Mouse (Mus musculus): ENCODE measurements around the gene B4galnt4.

The B4galnt4 gene

DNA sequence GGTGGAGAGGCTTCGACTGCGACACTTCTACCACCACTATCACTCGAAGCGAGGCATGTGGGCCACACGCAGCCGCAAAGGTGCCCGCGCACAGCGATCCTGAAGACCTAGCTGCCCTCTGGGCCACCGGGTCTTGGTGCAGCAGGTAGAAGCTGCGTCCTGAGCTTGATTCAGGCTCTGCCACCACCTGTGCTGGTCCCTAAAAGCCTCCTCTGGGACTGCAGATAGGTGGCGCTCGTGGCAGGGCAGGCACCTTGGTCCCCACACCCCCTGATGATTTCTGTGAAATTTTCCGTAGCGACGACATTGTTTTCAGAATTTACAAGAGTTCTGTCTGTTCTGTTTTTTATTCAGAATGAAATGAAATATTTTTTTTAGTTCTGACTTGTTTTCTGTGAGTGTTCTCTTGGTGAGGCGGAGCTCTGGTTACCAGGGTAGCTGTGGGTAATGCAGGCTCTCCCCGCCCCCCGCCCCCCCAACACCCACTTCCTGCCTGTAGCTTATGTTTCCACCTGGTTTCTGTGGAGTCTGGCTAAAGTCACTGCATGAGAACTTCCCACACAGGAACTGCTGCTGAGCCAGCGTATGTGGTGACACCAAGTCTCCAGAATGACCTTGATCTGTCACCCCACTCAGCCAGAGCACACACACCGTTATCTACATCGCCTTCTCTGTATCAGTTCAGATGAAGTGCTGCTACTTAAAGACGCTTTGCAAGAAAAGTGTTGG lies 11.3 kb downstream of the B4galnt4 start:
- peak; percentile 58 for DNase-seq

DNA sequence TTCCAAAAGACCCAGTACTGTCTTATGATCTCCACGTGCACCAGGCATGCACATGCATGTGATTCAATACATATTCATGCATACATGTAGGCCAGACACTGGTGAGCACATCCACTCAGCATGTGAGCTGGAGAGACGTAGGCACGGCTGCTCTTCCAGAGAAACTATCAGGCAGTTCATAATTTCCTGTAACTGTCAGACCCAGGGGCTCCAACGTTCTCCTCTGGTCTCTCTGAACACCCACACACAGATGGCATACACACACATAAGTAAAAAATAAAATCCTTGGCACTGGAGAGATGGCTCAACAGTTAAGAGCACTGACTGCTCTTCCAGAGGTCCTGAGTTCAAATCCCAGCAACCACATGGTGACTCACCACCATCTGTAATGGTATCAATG lies 12.9 kb downstream of the B4galnt4 start:
- no peak for DNase-seq

DNA sequence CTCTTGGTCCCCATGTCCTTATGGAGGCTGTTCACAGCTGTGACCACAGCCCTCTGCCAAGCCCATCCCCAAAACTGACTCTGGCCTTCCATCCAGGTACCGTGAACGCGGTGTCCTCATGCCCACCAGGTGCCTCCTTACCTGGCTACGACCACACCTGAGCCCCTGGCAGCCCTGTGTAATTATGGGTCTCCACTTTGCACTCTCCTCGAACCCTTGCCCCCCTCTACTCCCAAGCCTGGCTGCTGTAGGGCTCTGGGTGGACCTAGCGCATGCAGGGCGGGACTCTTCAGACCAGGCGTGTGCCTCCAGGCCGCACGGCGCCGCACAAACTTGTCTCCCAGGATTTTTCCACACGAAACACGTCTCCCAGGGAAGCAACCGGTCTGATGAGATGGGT lies 16.9 kb downstream of the B4galnt4 start, which contains the start of gene Pkp3:
TSS of gene Pkp3 (plus strand) at position 378 of the 400 bp plus-strand sequence.
- DNase-seq, result no peak

DNA sequence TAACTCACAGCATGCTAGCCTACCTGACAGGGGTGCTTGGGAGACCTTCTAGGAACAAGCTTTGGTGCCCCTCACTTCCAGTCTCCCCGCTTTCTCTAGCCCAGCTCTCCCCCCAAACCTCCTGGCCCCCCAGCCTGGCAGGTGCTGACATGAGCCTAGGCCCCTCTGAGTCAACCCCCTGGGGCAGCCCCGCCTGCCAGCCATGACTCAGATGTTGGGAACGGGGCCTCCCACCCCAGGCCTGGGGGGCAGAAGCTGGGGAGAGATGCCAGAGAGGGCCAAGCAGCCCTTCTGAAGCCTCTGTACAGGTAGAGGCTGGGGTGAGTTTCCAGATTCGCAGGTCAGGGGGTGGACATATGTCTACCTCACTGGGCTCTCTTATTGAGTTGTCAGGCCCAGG lies 18.0 kb downstream of the B4galnt4 start:
- DNase-seq, result no peak

DNA sequence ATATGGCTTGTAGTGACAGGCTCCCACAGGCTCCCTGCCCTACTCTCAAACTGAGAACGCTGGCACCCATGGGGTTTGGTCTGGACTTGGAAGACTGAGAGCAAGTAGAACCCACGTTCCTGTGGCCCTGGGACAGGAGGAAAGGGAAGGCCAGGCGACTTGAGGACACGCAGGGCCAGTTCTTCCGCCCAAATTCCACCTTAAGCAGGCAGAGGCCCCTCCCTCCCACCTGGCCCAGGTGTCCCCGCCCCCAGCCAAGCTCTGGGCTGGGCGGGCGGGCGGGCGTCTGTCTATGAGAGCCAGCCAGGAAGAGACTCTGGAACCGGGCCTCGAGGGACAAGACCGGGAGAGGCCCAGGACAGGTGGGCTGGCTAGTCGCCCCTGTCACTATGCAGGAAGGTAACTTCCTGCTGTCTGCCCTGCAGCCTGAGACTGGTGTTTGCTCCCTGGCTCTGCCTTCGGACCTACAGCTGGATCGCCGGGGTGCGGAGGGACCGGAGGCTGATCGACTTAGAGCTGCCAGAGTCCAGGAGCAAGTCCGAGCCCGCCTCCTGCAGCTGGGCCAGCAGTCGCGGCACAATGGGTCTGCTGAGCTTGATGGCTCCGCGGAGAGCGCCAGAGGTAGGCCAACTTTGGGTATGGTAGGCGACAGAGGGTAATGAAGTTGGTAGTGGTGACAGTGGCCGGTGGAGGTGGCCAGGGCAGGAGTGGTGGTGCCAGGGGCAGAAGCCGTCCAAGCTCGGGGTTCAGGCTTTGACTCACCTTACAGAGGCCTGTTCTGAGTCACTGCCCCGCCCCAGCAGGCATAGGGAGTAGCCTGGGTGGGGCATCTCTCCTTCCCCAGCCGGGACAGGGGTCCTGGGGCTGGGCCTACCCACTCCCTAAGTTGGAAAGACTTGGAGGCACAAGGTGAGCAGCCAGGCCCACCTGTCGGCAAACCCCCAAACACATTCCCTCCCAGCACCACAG lies 18.9 kb downstream of the B4galnt4 start:
- peak; percentile 65 for DNase-seq

DNA sequence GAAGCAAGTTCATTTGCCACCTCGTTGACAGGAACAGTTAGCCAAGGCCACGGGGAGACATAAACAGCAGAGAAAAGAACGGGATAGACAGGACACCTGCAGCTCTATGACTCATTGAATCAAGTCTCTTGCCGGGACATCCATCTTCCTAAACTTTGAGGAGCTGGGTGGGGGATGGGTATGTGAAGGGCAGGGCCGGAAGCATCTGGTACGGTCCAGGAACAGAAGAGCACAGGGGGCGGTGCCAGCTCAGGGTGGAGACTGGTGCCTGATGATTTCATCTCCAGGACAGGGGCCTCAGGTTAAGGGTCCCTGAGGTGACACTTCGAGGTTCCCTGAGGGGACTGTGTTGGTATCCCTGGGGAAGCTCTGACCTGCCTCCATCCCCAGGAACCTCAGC lies 27.0 kb downstream of the B4galnt4 start:
- DNase-seq, result peak; percentile 39

DNA sequence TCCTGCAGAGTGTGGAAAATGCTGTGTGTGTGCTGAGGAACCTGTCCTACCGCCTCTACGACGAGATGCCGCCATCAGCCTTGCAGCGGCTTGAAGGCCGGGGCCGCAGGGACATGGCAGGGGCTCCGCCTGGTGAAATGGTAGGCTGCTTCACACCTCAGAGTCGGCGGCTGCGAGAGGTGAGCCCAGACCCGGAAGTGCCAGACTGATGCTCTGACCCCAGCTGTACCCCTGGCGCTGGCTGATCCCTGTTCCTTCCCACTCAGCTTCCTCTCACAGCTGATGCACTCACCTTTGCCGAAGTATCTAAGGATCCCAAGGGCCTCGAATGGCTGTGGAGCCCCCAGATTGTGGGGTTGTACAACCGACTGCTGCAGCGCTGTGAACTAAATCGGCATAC lies 27.6 kb downstream of the B4galnt4 start:
- DNase-seq, result peak; percentile 18

DNA sequence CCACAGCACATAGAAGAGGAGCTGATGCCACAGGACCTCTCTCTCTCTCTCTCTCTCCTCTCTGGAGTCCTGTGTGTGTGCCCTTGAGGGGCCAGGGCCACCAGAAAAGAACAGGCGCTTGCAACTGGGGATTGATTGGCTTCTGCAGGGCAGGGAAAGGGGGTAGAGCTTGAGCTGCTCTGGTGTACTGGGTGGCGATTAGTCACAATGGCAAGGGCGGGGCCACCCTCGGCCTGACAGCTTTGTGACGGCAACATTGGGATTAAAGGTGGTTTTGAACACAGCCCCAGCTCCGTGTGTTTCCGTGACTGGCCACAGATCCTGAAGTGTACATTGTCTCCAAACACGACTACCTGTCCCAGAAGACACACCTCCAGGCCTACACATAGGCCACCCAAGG lies 29.3 kb downstream of the B4galnt4 start:
- no peak for DNase-seq

DNA sequence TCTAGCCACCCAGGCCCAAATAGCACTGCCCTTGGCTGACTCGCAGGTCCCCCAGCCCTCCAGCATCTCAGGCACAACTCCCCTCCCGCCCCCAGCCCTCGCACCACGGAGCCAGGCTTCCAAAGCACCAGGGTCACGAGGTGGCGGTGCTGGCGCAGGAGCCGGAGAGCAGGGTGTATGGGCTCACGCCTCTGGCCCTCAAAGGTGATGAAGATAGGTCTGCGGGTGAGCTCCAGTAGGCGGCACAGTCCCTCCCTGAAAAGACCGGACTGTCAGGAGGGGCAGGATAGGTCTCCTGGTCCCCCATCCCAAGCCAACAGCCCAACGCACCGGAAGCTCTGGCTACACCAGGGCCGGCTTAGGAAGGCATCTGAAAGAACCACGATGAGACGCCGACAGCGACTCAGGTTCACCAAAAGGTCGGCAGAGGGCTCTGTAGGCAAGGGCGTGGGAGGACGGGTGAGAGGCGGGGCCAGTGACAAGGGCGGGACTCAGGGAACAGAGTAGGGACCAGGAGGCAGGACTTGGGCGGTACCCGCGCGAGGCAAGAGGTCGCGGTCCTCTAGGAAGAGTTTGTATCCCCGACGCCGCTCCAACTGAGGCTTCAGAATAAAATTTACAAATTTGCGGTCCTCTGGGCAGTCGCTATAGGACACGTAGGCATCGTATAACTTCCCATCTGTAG lies 31.3 kb downstream of the B4galnt4 start:
- peak; percentile 91 for DNase-seq

DNA sequence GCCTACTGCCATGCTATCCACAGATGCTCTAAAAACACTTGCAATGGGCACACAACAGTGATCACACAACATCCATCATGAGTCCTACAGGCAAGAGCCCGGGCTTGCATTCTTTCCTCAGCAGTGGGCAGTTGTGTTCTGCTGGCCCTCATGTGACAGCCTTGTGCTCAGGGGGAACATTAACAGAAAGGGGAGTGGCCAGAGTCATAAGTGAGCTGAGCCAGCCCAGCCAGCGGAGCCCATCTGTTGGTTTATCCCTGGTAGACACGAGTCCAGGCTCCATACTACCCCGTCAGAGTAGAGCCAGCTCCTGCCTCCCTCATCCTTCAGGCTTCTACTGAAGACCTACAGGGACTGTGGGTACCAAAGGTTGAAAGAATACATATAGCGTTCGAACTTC lies 33.0 kb downstream of the B4galnt4 start:
- DNase-seq, result peak; percentile 75

DNA sequence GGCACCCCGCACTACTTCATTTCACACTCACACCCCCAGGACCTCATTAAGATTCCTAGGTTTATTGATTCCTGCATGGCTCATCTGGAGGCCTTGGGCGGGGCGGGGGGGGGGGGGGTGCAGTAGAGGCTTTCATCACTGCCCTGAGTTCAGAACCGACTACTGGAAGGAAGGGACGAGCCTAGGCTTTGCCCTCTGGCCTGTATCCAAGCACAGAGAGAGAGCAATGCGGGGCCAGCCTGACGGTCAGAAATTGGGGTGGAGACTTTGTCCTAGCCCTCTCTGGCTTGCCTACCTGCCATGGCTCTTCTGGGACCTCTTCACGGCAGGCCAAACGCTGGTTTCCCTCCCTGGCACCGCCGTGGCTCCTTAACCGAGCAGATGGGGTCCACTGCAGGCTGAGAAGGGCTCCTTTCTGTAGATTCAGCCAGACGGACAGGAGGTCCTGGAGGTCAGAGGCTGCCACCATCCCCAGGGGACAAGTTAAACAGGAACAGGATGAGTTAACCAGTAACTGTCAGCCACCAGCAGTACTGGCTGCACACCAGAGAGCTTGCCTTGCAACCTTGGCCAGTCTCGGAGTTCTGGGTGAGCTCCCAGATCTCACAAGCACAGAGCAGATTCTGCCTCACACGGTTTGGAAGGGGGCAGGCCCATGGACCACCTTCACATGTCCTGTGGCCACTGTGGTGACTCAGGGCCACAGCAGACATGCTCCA lies 33.7 kb downstream of the B4galnt4 start:
- peak; percentile 75 for DNase-seq

DNA sequence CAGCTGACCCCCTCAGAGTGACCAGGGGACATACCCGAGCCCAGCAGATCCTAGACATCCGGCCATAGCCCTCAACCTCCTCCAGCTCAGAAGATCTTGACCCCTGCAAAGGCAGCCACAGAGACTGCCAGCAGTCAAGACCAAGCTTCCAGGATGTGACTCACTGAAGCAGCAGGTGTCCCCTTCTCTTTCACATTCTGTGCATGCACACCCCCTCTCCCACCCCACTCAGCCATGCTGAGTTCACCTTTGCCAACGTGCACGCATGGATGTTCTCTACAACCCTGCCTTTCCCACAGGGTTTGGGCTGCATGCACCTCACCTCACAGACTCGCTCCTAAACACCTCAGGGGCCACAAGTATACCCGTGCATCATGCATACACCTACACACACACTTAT lies 35.1 kb downstream of the B4galnt4 start:
- peak; percentile 24 for DNase-seq

DNA sequence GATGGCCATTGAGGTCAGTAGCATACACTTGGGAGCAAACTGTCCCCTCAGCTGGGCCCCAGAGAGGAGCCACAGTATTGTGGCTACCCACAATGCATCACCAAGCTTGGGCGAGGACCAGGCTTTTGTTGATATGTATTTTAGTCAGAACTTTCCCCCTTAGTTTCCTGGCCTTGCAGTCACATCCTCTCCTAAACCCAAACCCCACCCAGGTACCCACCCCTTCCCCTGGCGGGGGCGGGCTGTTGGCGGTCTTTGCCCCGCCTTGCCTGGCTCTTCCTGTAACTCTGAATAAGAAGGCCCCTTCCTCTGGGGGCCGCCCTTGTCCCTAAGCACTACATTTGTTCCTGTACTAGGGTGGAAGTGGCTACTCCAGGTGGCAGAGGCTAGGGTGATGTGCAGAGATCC lies 35.7 kb downstream of the B4galnt4 start:
- DNase-seq, result peak; percentile 80

DNA sequence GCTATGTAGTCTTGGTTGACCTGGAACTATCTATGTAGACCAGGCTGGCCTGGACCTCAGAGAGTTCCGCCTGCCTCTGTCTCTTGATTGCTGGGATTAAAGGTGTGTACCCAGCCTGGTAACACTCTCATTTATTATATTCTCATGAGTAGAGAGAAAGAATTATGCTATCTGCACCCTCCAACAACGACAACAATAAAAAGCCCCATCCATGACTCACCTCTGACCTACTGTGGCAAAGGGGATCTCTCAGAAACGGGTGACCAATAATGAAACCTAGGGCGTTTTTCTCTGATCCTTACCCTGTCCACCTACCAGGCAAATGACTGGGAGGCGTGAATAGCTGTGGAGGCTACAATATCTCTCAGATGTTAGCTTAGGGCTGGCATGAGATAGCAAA lies 36.3 kb downstream of the B4galnt4 start:
- no peak for DNase-seq

DNA sequence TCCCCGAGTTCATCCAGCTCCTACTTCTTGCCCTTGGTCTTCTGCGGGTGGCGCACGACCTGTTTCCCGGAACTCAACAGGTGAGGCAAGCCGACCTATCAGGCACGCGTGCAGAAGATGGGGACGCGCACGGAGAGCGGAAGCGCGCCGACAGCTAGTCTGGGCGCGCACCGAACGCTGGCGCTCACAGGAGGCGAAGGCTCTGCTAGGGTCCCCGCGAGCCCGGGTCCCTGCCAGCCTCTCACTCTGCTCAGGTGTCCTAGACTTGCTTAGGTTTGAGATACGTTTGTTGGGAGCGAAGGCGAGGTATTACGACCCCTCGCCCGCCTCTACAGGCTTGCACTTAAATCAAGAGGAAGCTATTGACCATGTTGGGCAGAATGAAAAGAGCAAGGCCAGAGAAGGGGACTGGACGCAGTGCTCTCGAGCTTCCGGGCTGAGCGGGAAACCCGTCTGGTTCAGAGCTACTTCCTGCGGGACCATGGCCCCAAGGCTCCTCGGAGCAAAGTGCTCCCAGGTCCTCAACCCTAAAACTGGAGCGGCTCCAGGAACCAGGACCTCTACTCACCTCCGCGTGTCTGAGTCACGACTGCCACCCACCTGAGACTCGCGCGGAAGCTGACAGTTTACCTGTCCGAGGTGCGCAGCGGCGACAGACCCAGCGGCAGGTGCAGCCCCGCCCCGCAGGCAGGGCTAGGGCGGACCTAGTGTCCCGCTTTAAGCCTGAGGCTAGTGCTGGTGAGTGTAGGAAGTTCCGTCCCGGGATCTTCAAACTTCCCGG lies 39.2 kb downstream of the B4galnt4 start, which contains the start of gene Sigirr:
TSS of gene Sigirr (minus strand) at position 662 of the 781 bp plus-strand sequence.
- DNase-seq, result peak; percentile 77

DNA sequence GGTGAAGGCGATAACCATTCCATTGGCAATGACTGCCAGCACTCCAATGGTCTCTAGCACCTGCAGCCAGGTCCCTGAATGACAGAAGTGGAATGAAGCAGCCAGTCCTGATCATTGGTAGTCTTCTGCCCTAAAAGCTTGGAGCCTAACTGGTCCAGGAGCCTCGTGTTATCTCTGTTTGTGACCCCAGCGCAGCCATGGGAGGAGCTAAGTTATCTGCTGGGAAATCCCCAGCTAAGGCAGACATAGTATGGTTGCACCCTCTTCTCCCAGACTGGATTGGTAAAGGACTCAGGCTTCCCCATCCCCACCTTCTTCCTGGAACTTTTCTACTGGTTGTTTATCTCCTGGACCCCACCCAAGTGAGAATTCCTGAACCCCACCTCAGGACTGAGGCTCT lies 42.3 kb downstream of the B4galnt4 start:
- DNase-seq, result no peak

DNA sequence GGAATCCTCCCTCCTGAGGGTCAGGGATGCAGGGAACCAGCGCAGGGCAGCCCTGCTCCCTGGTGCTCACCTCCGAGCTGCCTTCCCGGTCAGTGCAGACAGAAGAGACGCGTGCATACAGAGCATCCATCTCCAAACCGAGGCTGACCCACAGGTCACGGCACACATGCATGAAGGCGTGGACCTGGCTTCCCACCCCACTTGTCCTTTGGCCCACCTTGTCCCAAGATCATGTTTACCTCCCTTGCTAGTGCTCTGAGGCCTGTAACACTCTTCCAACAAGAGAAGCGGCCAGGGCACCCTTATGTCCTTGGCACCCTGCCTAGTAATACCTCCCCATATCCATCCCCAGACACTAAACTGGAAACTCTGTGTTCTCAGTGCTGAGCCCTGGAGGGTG lies 55.0 kb downstream of the B4galnt4 start:
- no peak for DNase-seq

DNA sequence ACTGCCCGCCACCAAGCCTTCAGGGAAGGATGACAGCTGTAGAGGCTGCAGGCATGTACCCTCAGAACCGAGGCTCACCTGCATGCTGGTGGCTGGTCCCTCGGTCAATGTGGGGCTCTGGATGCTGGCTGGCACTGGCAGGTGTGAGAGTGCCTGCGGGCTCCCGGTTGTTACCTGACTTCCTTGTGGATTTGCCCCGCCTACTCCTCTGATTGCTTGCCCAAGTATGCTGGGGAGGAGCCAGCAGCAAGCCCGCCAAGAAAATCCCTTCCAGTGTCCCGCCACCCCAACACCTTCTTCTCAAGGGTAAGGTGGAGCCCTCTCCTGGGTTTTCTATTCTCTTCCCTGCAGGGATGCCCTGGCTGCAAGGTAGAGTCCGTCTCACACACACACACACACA lies 56.7 kb downstream of the B4galnt4 start, which contains the start of gene Ano9:
TSS of gene Ano9 (minus strand) at position 171 of the 400 bp plus-strand sequence.
- peak; percentile 70 for DNase-seq

DNA sequence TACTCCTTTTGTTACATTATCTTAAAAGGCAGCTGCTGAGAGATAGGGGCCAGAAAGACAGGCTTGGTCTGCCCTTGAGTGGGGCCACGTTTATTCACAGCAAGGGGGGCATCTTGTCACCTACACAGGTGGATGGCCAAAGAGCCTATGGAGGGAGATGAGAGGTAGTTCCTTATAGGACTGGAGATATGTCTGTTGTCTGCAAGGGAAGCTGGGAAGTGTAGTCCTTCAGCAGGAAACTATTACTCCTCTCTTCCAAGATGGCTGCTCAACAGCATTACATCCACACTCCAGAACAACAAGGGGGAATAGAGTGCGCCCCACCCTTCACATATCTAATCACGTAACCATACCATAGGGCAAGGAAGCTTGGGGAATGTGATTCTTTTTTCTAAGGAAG lies 58.6 kb downstream of the B4galnt4 start:
- DNase-seq, result no peak

DNA sequence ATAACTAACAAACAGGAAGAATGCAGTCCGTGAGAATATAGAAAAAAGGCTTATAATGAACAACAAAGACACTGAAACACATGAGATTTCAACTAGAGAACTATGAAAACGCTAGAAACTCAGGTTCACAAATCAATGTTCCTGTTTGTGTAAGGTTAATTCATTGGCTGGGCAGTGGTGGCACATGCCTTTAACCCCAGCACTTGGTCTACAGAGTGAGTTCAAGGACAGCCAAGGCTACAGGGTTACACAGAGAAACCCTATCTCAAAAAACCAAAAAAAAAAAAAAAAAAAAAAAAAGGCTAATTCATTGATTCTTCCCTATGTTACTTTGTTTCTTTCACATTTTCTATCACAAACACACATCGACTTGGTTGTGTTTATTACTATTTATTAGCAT lies 59.7 kb downstream of the B4galnt4 start:
- DNase-seq, result no peak

DNA sequence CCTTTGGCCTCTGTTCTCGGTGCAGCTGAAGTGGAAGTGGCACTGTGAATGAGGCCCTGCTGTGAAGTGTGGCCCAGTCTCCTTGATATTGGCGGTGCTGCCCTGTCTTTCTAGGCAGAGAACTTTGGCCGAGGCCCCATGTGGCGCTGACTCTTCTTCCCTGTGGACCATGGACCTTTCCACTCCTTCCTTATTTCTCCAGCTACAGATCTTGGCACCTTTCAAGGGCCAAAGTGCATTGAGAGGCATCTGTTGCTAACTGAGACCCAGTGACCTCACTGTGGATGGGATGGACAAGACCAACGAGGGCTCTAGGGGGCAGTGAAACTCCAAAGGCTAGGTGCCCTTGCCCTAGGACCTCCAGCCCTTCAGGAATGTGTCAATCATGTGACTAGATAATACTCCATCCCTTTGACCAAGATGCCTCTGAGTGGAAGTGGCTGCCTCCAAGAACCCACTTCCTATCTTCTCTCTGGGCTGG lies 60.2 kb downstream of the B4galnt4 start:
- DNase-seq, result peak; percentile 75

All from kidney, postnatal 10 days (tissue).